35 mouse cellular contexts compared by ENCODE assay signal in the genomic region with DNA sequence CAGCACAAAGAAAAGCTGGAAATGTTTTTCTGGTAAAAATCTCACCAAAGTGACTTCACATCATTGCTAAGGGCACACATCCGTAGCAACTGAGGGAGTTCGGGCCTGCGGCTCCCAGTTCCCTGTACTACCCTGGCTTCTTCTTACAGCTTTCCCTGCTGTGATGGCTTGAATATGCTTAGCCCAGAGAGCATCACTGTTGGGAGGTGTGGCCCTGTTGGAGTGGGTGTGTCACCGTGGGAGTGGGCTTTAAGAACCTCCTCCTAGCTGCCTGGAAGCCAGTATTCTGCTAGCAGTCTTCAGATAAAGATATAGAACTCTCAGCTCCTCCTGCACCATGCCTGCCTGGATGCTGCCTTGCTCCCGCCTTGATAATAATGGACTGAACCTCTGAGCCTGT. TPM values are rescaled to one million over a fixed set of nuclear protein-coding genes. Genes with fewer than 3 reads are reported as not detected.
"Had no signal": no experiment of that assay in that cellular context is flagged by ENCODE, and none has a peak within 500 bp of the region (broad histone marks: within the 10 kb centered on the region; RNA-seq: fewer than 3 reads in every experiment).

No protein-coding gene starts in this region.

- ATAC-seq: liver, embryonic 12.5 days; midbrain, embryonic 13.5 days; midbrain, embryonic 15.5 days; midbrain, embryonic 16.5 days had no signal

- H3K9ac ChIP-seq: limb, embryonic 12.5 days; limb, embryonic 13.5 days; limb, embryonic 15.5 days; liver, embryonic 12.5 days; liver, embryonic 13.5 days; liver, embryonic 14.5 days; liver, embryonic 15.5 days; lung, embryonic 14.5 days; lung, embryonic 15.5 days; midbrain, embryonic 12.5 days; midbrain, embryonic 13.5 days; midbrain, embryonic 15.5 days; neural tube, embryonic 12.5 days had no signal

- H3K4me1 ChIP-seq: liver, embryonic 12.5 days; liver, embryonic 13.5 days; liver, embryonic 15.5 days; lung, embryonic 15.5 days had no signal

- H3K27me3 ChIP-seq: liver, embryonic 12.5 days; liver, embryonic 15.5 days; lung, embryonic 15.5 days; midbrain, embryonic 15.5 days had no signal

- H3K4me3 ChIP-seq: limb, embryonic 10.5 days; limb, embryonic 12.5 days; limb, embryonic 13.5 days; limb, embryonic 15.5 days; liver, embryonic 12.5 days; liver, embryonic 13.5 days; liver, embryonic 15.5 days; lung, embryonic 15.5 days; megakaryocyte, embryonic 14.5 days; midbrain, embryonic 10.5 days; midbrain, embryonic 12.5 days; midbrain, embryonic 13.5 days; midbrain, embryonic 15.5 days; myocyte; neural tube, embryonic 12.5 days had no signal

- H3K36me3 ChIP-seq: limb, embryonic 10.5 days; limb, embryonic 12.5 days; limb, embryonic 13.5 days; limb, embryonic 15.5 days; liver, embryonic 12.5 days; liver, embryonic 13.5 days; liver, embryonic 15.5 days; lung, embryonic 15.5 days; midbrain, embryonic 10.5 days; midbrain, embryonic 12.5 days; midbrain, embryonic 13.5 days; midbrain, embryonic 15.5 days; neural tube, embryonic 12.5 days had no signal

- H3K4me2 ChIP-seq: limb, embryonic 12.5 days; limb, embryonic 13.5 days; limb, embryonic 15.5 days; liver, embryonic 11.5 days; liver, embryonic 12.5 days; liver, embryonic 13.5 days; liver, embryonic 15.5 days; lung, embryonic 14.5 days; lung, embryonic 15.5 days; midbrain, embryonic 11.5 days; midbrain, embryonic 12.5 days; midbrain, embryonic 13.5 days; midbrain, embryonic 15.5 days; neural tube, embryonic 12.5 days had no signal

- DNase-seq: left cerebral cortex, postnatal 4 days; liver; liver, embryonic 13.5 days; lung, adult 2 months; midbrain, embryonic 14.5 days had no signal

- H3K9me3 ChIP-seq: limb, embryonic 10.5 days; limb, embryonic 12.5 days; limb, embryonic 13.5 days; limb, embryonic 15.5 days; liver, embryonic 12.5 days; liver, embryonic 13.5 days; liver, embryonic 15.5 days; lung, embryonic 15.5 days; megakaryocyte, embryonic 14.5 days; midbrain, embryonic 10.5 days; midbrain, embryonic 12.5 days; midbrain, embryonic 13.5 days; midbrain, embryonic 15.5 days; neural tube, embryonic 12.5 days had no signal

- H3K27ac ChIP-seq: limb, embryonic 10.5 days; limb, embryonic 12.5 days; limb, embryonic 13.5 days; limb, embryonic 15.5 days; liver, embryonic 12.5 days; liver, embryonic 13.5 days; liver, embryonic 14.5 days; liver, embryonic 15.5 days; lung, embryonic 15.5 days; macrophage; midbrain, embryonic 10.5 days; midbrain, embryonic 12.5 days; midbrain, embryonic 13.5 days; midbrain, embryonic 15.5 days; neural tube, embryonic 12.5 days had no signal

RNA-seq across cellular contexts. Expression of a gene that starts 45.2 kb away (rescaled TPM):
- total RNA-seq: left cerebral cortex, postnatal 10 days; left cerebral cortex, postnatal 25 days; left cerebral cortex, postnatal 36 days; liver, adult 2 months; megakaryocyte progenitor cell, adult 5-6 weeks; megakaryocyte, adult 5-6 weeks; megakaryocyte-erythroid progenitor cell, adult 5-6 weeks had no signal
- polyA plus RNA-seq: limb, embryonic 10.5 days; limb, embryonic 11.5 days; limb, embryonic 12.5 days; liver, embryonic 11.5 days; liver, embryonic 12.5 days; liver, embryonic 13.5 days; liver, embryonic 14.5 days; liver, embryonic 15.5 days; liver, embryonic 16.5 days; lung, embryonic 14.5 days; lung, embryonic 15.5 days; lung, embryonic 16.5 days; macrophage had no signal
